Comparison of ENCODE assay signal across 7 mouse cellular contexts in the genomic region with DNA sequence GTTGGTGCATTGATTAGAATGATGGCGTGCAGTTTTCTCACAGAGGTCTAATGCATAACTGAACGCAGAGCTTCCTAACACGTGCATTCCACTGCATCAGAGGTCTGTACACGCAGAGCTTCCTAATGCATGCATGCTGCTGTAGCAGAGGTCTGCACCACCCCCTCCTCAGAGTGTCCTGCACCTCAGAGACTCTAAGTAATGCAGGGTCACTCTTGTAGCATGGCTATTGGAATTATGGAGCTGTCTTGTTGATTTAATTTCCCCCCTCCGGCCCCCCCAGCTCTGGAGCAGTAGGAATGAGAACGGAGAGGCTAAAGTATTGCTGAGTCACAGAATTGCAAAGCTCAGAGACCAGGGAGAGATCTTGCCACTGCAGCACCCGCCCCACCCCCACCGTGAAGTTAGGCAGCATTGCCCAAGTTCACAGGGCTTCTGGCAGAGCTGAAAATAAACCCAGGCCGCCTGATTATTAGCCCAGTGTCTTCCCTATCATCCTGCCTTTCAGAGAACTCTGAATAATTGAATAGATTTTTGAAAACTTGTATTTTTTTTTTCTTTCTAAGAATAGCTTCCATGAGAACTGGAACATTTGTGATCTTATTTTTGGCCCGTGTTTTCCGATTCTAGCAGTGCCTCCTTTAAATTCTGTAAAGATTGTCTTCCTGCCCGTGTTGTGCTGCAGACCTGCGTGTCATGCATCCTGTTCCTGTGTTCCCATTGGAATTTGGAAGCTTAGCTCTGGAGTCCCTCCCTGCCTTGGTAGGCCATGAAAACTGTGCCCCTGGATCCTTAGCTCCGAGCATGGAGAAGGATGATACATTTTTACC. TPM values are rescaled to one million over a fixed set of nuclear protein-coding genes. Genes with fewer than 3 reads are reported as not detected.
DNase-seq lines count a peak whose midpoint lies in the region; ATAC-seq and TF ChIP-seq lines count a peak whose summit lies in the region.

No protein-coding gene starts in this region.

- H3K4me2 ChIP-seq in heart, embryonic 13.5 days: peak overlapping the region; percentile 66
- H3K4me2 ChIP-seq in kidney, embryonic 16.5 days (replicated peaks; ENCODE audit: low read depth, low read length): peak overlapping the region; percentile 35
- H3K4me2 ChIP-seq in lung, postnatal 0 days (replicated peaks; ENCODE audit: low read depth, low read length): peak overlapping the region; percentile 29

- 9% methylated on average over 14 of the region's 14 CpGs for WGBS in heart, embryonic 13.5 days
- 18% methylated on average over 14 of the region's 14 CpGs for WGBS in kidney, embryonic 16.5 days
- WGBS in lung, postnatal 0 days: 8% methylated on average over 14 of the region's 14 CpGs

- no peak for TF ChIP-seq POLR2A in embryonic fibroblast, embryonic 13.5 days (IDR thresholded peaks at IDR 0.05; ENCODE audit: low read depth, low read length)

- no peak overlapping the region for H3K4me3 ChIP-seq in embryonic fibroblast, embryonic 13.5 days (ENCODE audit: insufficient read depth, low read length)
- peak overlapping the region; percentile 16; the same call in 1 of the 2 replicates for H3K4me3 ChIP-seq in heart, embryonic 13.5 days
- peak overlapping the region; percentile 17; the same call in 1 of the 2 replicates for H3K4me3 ChIP-seq in kidney, embryonic 16.5 days (ENCODE audit: low read length)
- H3K4me3 ChIP-seq in lung, postnatal 0 days (ENCODE audit: low read depth, low read length): no peak overlapping the region

- no peaks in the 10 kb centered on the region for H3K27me3 ChIP-seq in heart, embryonic 13.5 days (replicated peaks)
- H3K27me3 ChIP-seq in kidney, embryonic 16.5 days (ENCODE audit: insufficient read depth, low read length): no peaks in the 10 kb centered on the region
- no peaks in the 10 kb centered on the region for H3K27me3 ChIP-seq in lung, postnatal 0 days (replicated peaks; ENCODE audit: insufficient read depth, low read length)

- H3K27ac ChIP-seq in embryonic fibroblast, embryonic 13.5 days (ENCODE audit: insufficient read depth, low read length): peak overlapping the region; percentile 43
- H3K27ac ChIP-seq in heart, embryonic 13.5 days (replicated peaks): peak overlapping the region; percentile 89
- H3K27ac ChIP-seq in kidney, embryonic 16.5 days (ENCODE audit: low read length): peak overlapping the region; percentile 82
- peak overlapping the region; percentile 66 for H3K27ac ChIP-seq in lung, postnatal 0 days (ENCODE audit: low read length)

- ATAC-seq in heart, embryonic 13.5 days (ENCODE audit: extremely low read depth, insufficient number of reproducible peaks, low FRiP score, low TSS enrichment): no peak; the same call in 1 of the 2 replicates
- ATAC-seq in kidney, embryonic 16.5 days (ENCODE audit: low FRiP score, low TSS enrichment): peak; percentile 60; the same call in 1 of the 2 replicates
- ATAC-seq in lung, postnatal 0 days: peak; percentile 63

- peaks cover 14% of the 10 kb centered on the region for H3K4me1 ChIP-seq in embryonic fibroblast, embryonic 13.5 days (ENCODE audit: control insufficient read depth, insufficient read depth, low read length)
- peaks cover 68% of the 10 kb centered on the region for H3K4me1 ChIP-seq in heart, embryonic 13.5 days
- H3K4me1 ChIP-seq in kidney, embryonic 16.5 days (ENCODE audit: insufficient read depth, low read length): peaks cover 27% of the 10 kb centered on the region
- peaks cover 43% of the 10 kb centered on the region for H3K4me1 ChIP-seq in lung, postnatal 0 days (ENCODE audit: insufficient read depth, low read depth, low read length)

- no peaks in the 10 kb centered on the region; the same call in 1 of the 2 replicates for H3K36me3 ChIP-seq in heart, embryonic 13.5 days
- H3K36me3 ChIP-seq in kidney, embryonic 16.5 days (ENCODE audit: insufficient read depth, low read length): no peaks in the 10 kb centered on the region
- no peaks in the 10 kb centered on the region for H3K36me3 ChIP-seq in lung, postnatal 0 days (ENCODE audit: insufficient read depth, low read length)

- peak; percentile 60 for DNase-seq in MN1 (ENCODE audit: low spot score)
- DNase-seq in adrenal gland, postnatal 10 days: peak; percentile 85
- DNase-seq in lung, postnatal 0 days (ENCODE audit: low spot score): peak; percentile 86
- peak; percentile 58 to 77 for DNase-seq in right cerebral cortex, adult 2 months (ENCODE audit: low spot score in 2 of 2)

- TF ChIP-seq EP300 in lung, postnatal 0 days (IDR thresholded peaks at IDR 0.05): no peak

- peak overlapping the region; percentile 69 for H3K9ac ChIP-seq in heart, embryonic 13.5 days
- peak overlapping the region; percentile 41 for H3K9ac ChIP-seq in kidney, embryonic 16.5 days (replicated peaks; ENCODE audit: low read length)
- no peak overlapping the region for H3K9ac ChIP-seq in lung, postnatal 0 days (replicated peaks; ENCODE audit: low read depth)

- no peak for TF ChIP-seq CTCF in embryonic fibroblast, embryonic 13.5 days (IDR thresholded peaks at IDR 0.05; ENCODE audit: borderline replicate concordance, insufficient read depth, low read length)
- TF ChIP-seq CTCF in lung, postnatal 0 days (IDR thresholded peaks at IDR 0.05): no peak

- H3K9me3 ChIP-seq in heart, embryonic 13.5 days: no peaks in the 10 kb centered on the region
- no peaks in the 10 kb centered on the region for H3K9me3 ChIP-seq in kidney, embryonic 16.5 days (ENCODE audit: low read length)
- no peaks in the 10 kb centered on the region for H3K9me3 ChIP-seq in lung, postnatal 0 days (ENCODE audit: low read length)

RNA-seq across cellular contexts. Expression of gene Sort1, which starts 12.6 kb away (rescaled TPM):
- total RNA-seq in adrenal gland, postnatal 10 days (2021): 10 to 100 TPM; 46.1 to 48.8 TPM
- polyA plus RNA-seq in embryonic fibroblast, embryonic 13.5 days (2011; ENCODE audit: insufficient read length, low read depth, missing spikeins): 14.0 and 19.2 TPM in 2 replicates
- polyA plus RNA-seq in heart, embryonic 13.5 days (2015; fragmentation: Nextera tagmentation; extraction: Ambion mirVana): 8.9 and 11.9 TPM in 2 replicates
- polyA plus RNA-seq in kidney, embryonic 16.5 days (2015; fragmentation: Nextera tagmentation; extraction: Ambion mirVana): 7.6 and 8.5 TPM in 2 replicates
- polyA plus RNA-seq in lung, postnatal 0 days (2015; fragmentation: Nextera tagmentation; extraction: Ambion mirVana): 30.8 and 34.2 TPM in 2 replicates

RNA-seq across cellular contexts. Expression of gene Psma5, which starts 39.7 kb away (rescaled TPM):
- 10 to 100 TPM; 90.7 to 94.6 TPM for total RNA-seq in adrenal gland, postnatal 10 days (2021)
- polyA plus RNA-seq in embryonic fibroblast, embryonic 13.5 days (2011; ENCODE audit: insufficient read length, low read depth, missing spikeins): 118 and 123 TPM in 2 replicates
- polyA plus RNA-seq in heart, embryonic 13.5 days (2015; fragmentation: Nextera tagmentation; extraction: Ambion mirVana): 213 and 243 TPM in 2 replicates
- 282 and 321 TPM in 2 replicates for polyA plus RNA-seq in kidney, embryonic 16.5 days (2015; fragmentation: Nextera tagmentation; extraction: Ambion mirVana)
- 156 and 163 TPM in 2 replicates for polyA plus RNA-seq in lung, postnatal 0 days (2015; fragmentation: Nextera tagmentation; extraction: Ambion mirVana)

Comparison
In these comparisons a context has a peak if more than half of its experiments do, and no peak if none do; other contexts are left out.
1. H3K4me3 ChIP-seq: peak in heart, embryonic 13.5 days (single experiment) and kidney, embryonic 16.5 days (single experiment); none in embryonic fibroblast, embryonic 13.5 days (single experiment) and lung, postnatal 0 days (single experiment).
2. Peak in every context shown above with its lines, with median percentiles within 50 percentile points of each other: DNase-seq, H3K27ac ChIP-seq and H3K4me2 ChIP-seq.